Mouse (Mus musculus) lung, adult 18-20 months (tissue): ENCODE data around the gene Ccdc69.

ENCODE experiments used
- DNase-seq, 2 experiments: peaks; one replicate each; pipeline ENCODE4 v3.0.0; 2022; ENCODE audit warnings: mixed read lengths in 2 of 2

The Ccdc69 gene

GRCm38 (mm10) chr11:55033040-55033660 is 44.8 kb downstream of the Ccdc69 start, which contains the start of gene Anxa6:
Gene Anxa6 (minus strand): TSS chr11:55033445.
- DNase-seq, result peak; percentile 87 to 88

DNA sequence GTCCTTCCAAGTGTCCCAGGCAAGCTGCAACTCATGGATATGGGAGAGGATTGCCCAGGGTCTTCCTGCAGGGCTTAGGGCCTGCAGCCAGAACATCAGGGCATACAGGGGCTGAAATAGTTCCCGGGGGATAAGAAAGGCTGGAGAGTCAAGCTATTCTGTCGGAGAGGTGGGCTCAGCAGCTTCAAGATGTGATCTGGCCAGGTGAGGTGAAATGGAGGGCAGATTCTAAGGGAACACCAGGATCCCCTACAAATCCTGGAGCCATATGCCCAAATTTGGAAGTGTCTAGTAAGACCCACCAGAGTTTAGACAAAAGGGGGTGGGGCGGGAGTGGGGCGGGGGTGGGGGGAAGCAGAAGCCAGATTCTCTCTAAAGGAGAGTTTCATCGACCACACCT is 45.6 kb downstream of the Ccdc69 start:
- DNase-seq, result no peak

GRCm38 (mm10) chr11:55031991-55032280 is 46.0 kb downstream of the Ccdc69 start:
- no peak for DNase-seq

DNA sequence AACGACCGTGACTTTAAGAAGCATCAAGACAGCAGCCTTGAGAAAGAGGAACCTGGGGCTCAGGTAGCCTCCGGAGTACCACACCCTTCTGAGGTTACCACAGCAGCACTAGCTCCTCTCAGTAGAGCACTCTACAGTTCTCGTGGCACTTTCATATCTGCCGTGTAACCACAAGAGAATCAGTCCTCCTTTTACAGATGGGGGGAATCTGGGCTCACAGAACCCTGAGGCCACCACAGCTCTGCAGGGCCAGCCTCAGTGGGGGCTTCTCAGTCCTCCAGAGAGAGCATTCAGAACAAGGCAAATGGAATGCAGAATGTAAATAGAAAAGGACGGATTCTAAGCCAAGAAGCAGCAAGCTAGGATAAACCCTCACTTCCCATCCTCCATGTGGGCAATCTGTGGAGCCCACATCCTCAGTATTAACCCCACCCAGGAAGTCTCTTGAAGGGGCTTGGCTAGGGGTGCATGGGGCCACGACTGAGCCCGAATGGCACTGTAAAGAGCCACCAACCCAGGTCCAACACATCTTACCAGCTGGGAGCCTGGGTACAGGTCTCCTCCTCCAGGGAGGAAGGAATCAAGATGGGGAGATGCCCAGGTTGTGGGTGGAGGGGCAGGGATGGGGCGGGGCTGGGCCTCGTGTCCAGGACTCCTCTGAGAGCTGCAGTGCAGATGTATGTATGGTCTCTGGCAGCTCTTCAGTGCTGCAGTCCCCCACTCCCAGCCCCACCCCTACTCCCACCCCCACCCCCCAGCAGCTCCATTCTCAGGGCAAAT is 46.5 kb downstream of the Ccdc69 start:
- DNase-seq, result no peak

DNA sequence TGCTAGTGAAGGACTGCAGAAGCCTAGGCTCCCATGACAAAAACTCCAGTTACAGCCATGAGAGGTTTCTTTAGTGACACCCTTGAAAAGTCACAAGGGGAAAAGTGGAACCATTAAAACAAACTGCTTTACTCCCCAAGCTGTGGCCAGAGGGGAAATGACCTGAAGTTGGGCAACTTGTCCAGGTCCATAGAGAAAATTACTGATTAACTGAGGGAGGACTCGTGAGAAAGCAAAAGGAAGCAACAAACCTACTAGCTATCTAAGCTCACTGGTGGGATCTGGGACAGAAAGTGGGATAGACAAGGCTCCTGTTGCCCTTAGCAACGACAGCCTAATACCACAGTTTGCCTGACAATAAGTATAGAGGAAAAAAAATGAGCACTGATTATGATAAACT is 49.4 kb downstream of the Ccdc69 start:
- DNase-seq, result no peak

DNA sequence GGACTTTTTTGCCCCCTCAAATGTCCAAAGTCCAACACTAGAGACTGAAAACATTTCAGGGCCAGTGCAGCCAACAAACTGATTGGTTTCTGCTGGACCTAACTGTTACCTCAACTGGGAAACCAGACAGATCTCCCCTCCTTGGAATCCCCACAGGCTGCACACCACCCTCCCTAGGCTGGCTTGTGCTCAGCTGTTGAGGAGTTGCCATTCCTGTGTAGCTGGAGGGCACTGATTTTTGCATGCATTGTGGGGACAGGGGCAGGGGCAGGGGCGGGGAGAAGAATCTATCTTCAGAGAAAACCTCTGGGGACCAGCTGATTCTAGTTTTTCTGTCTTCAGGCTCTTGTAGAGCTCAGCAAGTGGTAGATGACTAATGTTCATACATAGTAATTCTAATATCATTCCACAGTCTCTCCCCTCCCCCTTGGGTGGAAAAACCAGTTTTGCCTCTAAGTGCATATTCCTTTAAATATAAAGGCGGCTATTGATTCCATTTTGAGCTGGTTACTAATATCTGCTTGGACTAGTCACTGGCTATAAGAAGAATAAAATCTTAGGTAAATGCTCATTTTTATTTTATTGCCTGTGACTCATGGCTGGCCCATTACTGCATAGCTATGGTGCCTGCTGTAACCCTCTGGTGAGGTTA is 50.6 kb downstream of the Ccdc69 start:
- DNase-seq, result peak in 1 of 2 experiments; percentile 70

DNA sequence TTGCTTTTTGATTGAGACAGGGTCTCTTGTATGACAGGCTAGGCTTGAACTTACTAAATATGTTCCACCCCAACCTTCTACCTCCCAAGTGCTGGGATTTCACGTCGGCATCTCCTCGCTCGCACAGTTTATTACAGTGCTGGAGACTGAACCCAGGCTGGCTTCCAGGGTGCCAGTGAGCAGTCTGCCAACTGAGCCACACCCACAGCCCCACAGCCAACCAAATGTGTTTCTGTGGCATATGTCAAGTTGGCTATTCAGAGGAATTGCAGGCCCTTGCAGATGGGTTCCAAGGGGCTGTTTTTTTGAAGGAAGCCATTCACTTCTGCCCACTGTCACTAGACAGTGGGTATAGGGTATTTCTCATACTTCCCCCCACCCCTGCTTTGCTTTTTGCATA is 52.0 kb downstream of the Ccdc69 start:
- peak; percentile 62 to 63 for DNase-seq

GRCm38 (mm10) chr11:55023583-55023982 is 54.3 kb downstream of the Ccdc69 start:
- no peak for DNase-seq

DNA sequence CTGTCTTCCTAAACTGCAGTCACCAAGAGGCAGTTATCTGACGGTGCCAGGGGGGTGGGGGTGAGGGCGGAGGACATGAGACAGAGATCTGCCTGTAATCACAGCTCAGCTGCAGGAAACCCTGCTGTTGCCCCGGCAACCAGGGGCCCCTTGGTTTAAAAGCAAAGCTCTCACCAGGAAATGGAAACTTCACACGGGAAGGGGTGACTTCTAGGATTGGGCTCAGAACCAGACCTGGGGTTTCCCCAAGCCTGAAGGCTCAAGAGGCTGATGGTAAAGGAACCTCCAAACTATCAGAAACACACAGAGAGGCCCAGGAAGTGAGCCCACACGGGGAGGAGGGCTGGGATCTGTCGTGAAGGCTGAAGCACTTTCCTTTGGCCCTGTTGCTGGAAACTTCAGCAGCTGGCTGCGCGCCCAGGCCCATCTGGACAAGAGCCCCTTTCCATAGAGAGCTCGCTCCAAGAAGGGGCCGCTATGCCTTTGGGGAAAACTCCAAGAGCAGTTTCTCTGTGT is 54.8 kb downstream of the Ccdc69 start:
- peak; percentile 89 to 91 for DNase-seq

DNA sequence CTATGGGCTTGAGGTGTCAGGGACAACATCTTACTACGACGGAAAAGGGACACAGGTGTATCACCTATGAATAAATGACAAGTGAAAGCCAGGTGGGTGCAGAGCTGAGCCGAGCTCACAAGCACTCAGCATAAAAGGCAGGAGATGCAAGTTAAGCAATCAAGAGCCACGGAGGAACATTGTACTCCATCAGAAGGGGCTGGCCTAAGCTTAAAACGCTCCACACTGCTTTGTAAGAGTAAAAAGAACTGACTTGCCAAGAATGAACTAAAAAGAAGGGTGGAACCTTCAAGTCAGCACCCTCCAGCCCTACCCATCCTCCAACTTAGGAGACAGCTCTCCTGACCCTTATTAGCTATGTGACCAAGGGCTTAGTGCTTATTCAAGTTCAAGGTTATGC is 55.4 kb downstream of the Ccdc69 start:
- peak in 1 of 2 experiments; percentile 52 for DNase-seq

DNA sequence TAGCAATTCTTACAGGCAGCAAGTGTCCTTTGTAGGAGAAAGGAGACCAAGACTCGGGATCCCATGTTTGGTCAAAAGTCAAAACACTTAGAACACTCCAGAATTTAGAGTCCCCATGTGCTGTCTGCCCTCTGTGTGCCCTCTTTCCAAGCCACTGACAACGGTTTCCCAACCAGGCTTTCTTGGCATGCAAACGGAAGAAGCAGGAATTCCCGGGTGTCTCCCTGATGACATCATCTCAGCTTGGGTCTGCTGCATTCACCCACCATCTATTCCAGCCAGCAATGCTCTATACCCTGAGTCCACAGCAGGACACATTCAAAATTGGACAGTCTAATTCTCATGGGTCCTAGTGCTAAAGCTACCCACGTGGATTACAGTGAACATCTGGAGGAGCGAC is 56.1 kb downstream of the Ccdc69 start:
- DNase-seq, result no peak

DNA sequence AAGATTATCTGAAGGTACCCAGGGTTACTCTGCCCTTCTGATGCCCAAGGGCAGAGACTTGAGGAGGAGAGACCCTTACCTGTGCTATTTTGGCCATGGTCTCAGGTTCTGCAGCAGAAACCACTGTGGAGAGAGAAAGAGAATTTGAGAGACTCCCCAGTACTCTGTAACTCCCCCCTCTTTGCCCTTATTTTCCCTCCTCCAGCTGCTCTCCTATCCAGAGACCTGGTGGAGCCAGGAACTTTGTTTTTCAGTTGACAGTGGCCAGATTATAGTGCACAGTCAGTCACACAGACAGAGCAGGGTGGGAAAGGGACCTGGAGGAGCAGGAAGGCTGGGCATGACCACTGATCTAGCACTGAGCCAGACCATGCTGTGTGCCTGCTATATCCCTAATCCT is 56.5 kb downstream of the Ccdc69 start:
- DNase-seq, result no peak

- DNase-seq, result no peak
Observed at GRCm38 (mm10) chr11:55019711-55020110, 58.2 kb downstream of the Ccdc69 start.

- DNase-seq, result no peak
Observed at GRCm38 (mm10) chr11:55018034-55018433, 59.9 kb downstream of the Ccdc69 start.

GRCm38 (mm10) chr11:55017201-55017600 is 60.7 kb downstream of the Ccdc69 start:
- DNase-seq, result no peak

GRCm38 (mm10) chr11:55016758-55017157 is 61.2 kb downstream of the Ccdc69 start:
- DNase-seq, result no peak

- peak; percentile 39 to 64 for DNase-seq
Observed at GRCm38 (mm10) chr11:55015831-55016241, 62.1 kb downstream of the Ccdc69 start.

- no peak for DNase-seq
Observed at GRCm38 (mm10) chr11:55015264-55015663, 62.7 kb downstream of the Ccdc69 start.

DNA sequence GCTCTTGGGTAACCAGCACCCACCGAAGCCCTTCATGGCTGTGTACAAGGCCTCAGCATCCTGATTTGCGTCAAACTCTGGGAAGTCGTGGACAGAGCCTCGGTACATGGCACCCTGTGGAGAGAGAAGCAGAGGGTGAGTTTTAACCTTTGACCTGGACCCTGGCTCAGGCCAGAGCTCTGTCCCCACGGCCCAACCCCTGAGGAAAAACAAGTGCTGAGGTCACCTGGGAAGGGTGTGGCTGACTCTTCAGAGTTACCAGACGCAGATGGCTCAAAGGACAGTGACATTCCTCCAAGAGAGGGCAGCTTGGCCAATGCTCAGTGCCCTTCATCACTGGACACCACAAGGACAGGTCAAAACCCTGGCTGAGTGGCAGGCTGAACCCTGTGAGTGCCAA is 64.1 kb downstream of the Ccdc69 start:
- DNase-seq, result no peak

GRCm38 (mm10) chr11:55012551-55013521 is 65.1 kb downstream of the Ccdc69 start:
- DNase-seq, result peak; percentile 77 to 82

DNA sequence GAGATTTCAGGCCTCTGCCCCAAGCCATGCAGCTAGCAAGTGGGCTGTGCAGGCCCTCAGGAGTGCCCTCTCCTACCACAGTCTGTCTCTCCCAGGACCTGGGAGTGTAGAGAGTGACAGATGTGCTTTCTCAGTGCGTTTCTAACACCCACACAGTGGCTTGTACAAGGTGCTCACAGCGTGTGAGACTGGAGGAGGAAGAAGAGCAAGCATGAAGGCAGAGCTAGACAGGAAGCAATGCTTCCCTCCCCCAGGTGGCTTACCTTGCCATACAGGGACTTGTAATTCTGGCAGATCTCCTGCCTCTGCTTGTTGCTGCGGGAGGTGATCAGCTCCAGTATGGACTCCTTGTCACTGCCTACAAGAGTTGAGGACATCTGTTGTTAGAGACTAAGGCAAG is 66.5 kb downstream of the Ccdc69 start:
- no peak for DNase-seq

- DNase-seq, result no peak
Observed at GRCm38 (mm10) chr11:55008230-55008629, 69.7 kb downstream of the Ccdc69 start.

GRCm38 (mm10) chr11:55005684-55006083 is 72.2 kb downstream of the Ccdc69 start:
- no peak for DNase-seq
